Mouse (Mus musculus): ENCODE data around the gene Rrad. TPM values are rescaled to one million over a fixed set of nuclear protein-coding genes. Genes with fewer than 3 reads are reported as not detected.

Gene Rrad
- not detected for polyA plus RNA-seq (2014; fragmentation: Illumina TruSeq; extraction: RNeasy Lipid Tissue Mini Kit (QIAGEN cat#74804); ENCODE audit: low read depth, low replicate concordance)

DNA sequence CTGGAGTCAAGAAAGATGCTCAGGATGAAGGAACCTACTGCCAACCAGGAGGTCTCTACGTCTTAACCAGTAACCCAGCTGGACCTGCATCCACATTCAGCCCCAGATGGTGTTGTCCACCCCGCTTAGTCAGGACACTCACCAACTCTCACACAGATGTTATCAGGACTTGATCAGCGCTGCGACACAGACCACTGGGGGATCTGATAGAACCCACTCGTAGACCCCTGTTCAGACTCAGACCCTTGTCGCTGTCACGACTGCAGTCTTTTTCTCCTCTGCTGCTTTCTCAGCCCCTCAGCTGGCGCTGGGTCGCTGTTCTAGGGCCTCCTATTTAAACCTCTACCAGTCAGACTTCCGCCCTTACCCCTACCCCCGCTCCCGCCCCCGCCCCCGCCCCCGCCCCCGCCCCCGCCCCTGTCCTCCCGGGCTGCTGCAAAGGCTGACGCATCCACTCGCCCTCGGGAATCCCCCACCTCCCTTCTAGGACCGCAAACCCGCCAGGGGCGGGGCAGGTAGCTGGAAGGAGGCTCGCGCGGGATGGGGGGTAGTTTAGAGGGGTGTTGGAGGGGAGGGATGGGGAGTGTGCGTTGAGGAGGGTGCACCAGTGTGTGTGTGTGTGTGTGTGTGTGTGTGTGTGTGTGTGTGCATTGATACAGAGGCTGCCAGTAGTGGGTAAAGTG lies at the start of gene Rrad:
Gene Rrad (minus strand): TSS at position 347 of the 683 bp plus-strand sequence.

DNA sequence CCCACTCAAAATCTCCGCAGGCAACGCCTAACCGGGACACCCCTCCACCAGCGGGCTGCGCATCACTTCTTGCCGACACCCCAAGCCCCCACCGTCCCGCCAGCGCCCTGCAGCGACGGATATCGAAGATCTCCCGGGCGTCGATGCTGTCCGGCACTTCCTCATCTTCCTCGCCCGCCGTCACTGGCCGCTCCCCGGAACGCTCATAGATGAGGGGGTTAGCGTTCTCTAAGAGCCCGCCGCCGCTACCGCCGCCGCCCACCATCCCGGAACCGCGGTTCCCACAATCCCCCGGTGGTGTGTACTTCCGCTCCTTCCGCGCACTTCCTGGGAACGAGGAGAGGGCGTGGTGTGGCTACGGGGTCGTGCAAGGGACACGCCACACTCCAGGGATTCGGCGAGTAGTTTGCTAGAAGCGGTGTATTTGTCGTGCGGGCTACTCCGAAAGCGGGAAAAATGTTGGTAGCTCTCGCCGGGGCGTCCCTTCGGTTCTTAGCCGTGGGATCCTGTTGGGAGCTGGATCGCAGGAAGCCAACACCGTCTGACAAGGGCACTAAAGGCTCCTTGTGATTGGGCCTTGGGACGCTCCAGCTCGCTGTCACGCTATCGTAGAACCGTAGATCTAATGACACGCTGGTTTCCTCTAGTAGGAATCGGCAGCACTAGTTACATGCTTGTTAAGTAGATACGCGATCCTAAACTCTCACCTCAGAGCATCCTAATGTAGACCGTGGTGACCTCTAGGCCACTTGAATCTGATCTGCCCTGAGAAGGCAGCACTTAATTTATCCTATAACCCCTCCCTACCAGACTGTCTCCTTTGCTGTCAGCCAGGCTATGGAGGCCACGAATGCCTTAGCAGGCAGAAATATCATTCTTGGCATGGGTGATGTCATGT lies 10.5 kb upstream of the Rrad start, which contains the start of gene Ciao2b:
Gene Ciao2b (minus strand): TSS at position 540 of the 898 bp plus-strand sequence.

DNA sequence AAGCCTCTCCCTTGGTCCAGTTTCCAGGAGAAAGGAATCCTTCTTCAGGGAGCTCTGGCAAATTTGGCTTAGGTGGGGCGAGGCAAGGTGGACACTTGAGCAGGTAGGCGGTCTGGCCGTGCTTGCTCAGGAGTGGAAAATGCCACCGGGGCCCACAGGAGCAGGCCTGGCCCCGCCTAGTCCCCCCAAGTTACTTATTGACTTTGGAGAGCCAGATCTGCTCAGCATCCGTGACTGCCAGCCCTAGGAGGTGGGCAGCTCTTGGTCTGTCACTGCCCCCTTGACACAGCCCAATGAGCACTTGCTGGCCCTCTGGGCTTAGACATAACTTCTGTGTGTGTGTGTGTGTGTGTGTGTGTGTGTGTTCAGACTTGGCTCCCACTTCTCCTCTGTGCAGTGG lies 7.0 kb downstream of the Rrad start, which contains the start of gene Cdh16:
Gene Cdh16 (minus strand): TSS at position 236 of the 400 bp plus-strand sequence.

DNA sequence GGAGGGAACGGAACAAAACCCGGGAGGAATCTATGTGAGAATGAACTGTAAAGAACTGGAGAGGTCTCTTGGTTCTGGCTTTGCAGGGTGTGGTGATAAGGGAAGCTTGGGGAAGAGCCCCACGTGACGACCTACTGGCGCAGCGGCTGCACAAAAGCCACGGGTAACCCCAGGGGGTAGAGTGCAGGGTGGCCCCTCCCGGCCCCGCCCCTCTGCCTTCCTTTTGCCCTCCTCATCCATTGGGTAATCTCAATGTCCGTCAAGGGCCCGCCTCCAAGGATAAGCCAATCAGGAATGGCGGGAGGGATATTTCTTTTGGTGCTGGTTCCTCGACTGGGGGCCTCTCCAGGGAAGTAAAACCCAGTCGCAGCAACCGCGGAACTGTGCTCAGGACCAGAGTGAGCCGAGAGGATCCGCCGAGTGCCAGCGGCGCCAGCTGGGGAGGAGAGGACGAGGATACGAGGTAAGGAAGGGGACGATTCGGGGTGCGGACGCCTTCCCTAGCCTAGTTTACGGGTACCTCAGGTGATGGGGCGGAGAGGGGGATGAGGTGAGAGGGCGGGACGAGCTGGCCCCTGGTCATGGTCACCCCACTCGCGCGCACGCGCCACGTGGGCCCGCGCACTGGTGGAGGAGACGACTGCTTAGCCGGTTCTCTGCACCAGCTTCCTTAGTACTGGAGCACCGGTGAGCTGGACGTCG lies 39.8 kb downstream of the Rrad start, which contains the start of gene Pdp2:
Gene Pdp2 (plus strand): TSS at position 319 of the 702 bp plus-strand sequence.

Other genes with a start within 250 kb of the Rrad start
- 16.3 TPM for gene Cmtm4, start 235.5 kb downstream of the Rrad start, polyA plus RNA-seq (2014; fragmentation: Illumina TruSeq; extraction: RNeasy Lipid Tissue Mini Kit (QIAGEN cat#74804); ENCODE audit: low read depth, low replicate concordance)
- 17.5 TPM for gene Dync1li2, start 188.3 kb downstream of the Rrad start, polyA plus RNA-seq (2014; fragmentation: Illumina TruSeq; extraction: RNeasy Lipid Tissue Mini Kit (QIAGEN cat#74804); ENCODE audit: low read depth, low replicate concordance)
- gene Terb1, start 121.4 kb downstream of the Rrad start, polyA plus RNA-seq (2014; fragmentation: Illumina TruSeq; extraction: RNeasy Lipid Tissue Mini Kit (QIAGEN cat#74804); ENCODE audit: low read depth, low replicate concordance): not detected
- 122 TPM for gene Nae1, start 96.7 kb downstream of the Rrad start, polyA plus RNA-seq (2014; fragmentation: Illumina TruSeq; extraction: RNeasy Lipid Tissue Mini Kit (QIAGEN cat#74804); ENCODE audit: low read depth, low replicate concordance)
- gene Car7, start 96.6 kb downstream of the Rrad start, polyA plus RNA-seq (2014; fragmentation: Illumina TruSeq; extraction: RNeasy Lipid Tissue Mini Kit (QIAGEN cat#74804); ENCODE audit: low read depth, low replicate concordance): 0.69 TPM
- 22.7 TPM for gene Pdp2, start 39.9 kb downstream of the Rrad start, polyA plus RNA-seq (2014; fragmentation: Illumina TruSeq; extraction: RNeasy Lipid Tissue Mini Kit (QIAGEN cat#74804); ENCODE audit: low read depth, low replicate concordance)
- gene Cdh16, start 6.9 kb downstream of the Rrad start, polyA plus RNA-seq (2014; fragmentation: Illumina TruSeq; extraction: RNeasy Lipid Tissue Mini Kit (QIAGEN cat#74804); ENCODE audit: low read depth, low replicate concordance): not detected
- 1.8 TPM for gene Ciao2b, start 10.6 kb upstream of the Rrad start, polyA plus RNA-seq (2014; fragmentation: Illumina TruSeq; extraction: RNeasy Lipid Tissue Mini Kit (QIAGEN cat#74804); ENCODE audit: low read depth, low replicate concordance)
- 141 TPM for gene Ces2a, start 102.7 kb upstream of the Rrad start, polyA plus RNA-seq (2014; fragmentation: Illumina TruSeq; extraction: RNeasy Lipid Tissue Mini Kit (QIAGEN cat#74804); ENCODE audit: low read depth, low replicate concordance)
- 0.42 TPM for gene Ces2b, start 200.2 kb upstream of the Rrad start, polyA plus RNA-seq (2014; fragmentation: Illumina TruSeq; extraction: RNeasy Lipid Tissue Mini Kit (QIAGEN cat#74804); ENCODE audit: low read depth, low replicate concordance)
- 107 TPM for gene Ces2c, start 215.7 kb upstream of the Rrad start, polyA plus RNA-seq (2014; fragmentation: Illumina TruSeq; extraction: RNeasy Lipid Tissue Mini Kit (QIAGEN cat#74804); ENCODE audit: low read depth, low replicate concordance)

All from liver, adult 10 weeks (tissue).